Mouse (Mus musculus): ENCODE data around the gene Slc25a31. TPM values are rescaled to one million over a fixed set of nuclear protein-coding genes. Genes with fewer than 3 reads are reported as not detected.
A peak's percentile ranks its signal among the peaks of the same experiment; 100 is the strongest.

Gene Slc25a31
- polyA plus RNA-seq, 1 experiment from 2014 or later, result not detected

DNA sequence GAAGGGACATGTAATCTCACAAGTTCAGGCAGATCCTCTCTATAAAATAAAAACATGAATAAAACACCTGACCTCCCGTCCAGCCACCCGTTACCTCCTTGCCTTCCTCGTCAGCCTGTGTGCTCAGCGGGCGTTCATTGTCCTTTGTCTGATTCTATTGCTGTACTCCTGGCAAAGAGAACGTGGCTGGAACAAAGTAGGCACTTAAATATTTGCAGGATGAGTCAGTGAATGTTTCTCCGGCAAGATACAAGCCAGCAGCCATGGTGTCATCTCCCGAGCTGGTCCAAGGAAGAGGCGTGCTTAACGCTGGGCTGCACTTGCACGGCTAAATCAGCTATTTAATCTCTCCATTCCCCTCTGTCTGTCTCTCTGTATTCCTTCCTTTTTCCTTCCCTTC lies 26.3 kb upstream of the Slc25a31 start:
- Histone ChIP-seq H3K4me1 (ENCODE audit: control insufficient read depth, low read depth, low read length) (no peaks in the 10 kb centered on the region), H3K36me3 (ENCODE audit: control insufficient read depth, insufficient read depth) (no peaks in the 10 kb centered on the region), H3K9me3 (replicated peaks; ENCODE audit: control insufficient read depth, low read length) (no peaks in the 10 kb centered on the region), H3K27me3 (ENCODE audit: control insufficient read depth, insufficient read depth, low read depth, low read length) (no peaks in the 10 kb centered on the region), H3K4me3 (ENCODE audit: low read depth, low read length) (no peak overlapping the region), H3K27ac (ENCODE audit: low read length) (no peak overlapping the region), H3K4me2 (ENCODE audit: low read depth, low read length) (no peak overlapping the region), H3K9ac (ENCODE audit: low read depth, low read length) (no peak overlapping the region)
- ATAC-seq (ENCODE audit: low read depth), result no peak
- 63% methylated on average over 11 of the region's 11 CpGs for WGBS (ENCODE audit: insufficient replicate concordance)

GRCm38 (mm10) chr3:40683171-40683570 lies 25.5 kb upstream of the Slc25a31 start:
- Histone ChIP-seq H3K27ac (ENCODE audit: low read length) (no peak overlapping the region), H3K4me2 (ENCODE audit: low read depth, low read length) (no peak overlapping the region), H3K27me3 (ENCODE audit: control insufficient read depth, insufficient read depth, low read depth, low read length) (no peaks in the 10 kb centered on the region), H3K9me3 (replicated peaks; ENCODE audit: control insufficient read depth, low read length) (no peaks in the 10 kb centered on the region), H3K9ac (ENCODE audit: low read depth, low read length) (no peak overlapping the region), H3K4me1 (ENCODE audit: control insufficient read depth, low read depth, low read length) (no peaks in the 10 kb centered on the region), H3K36me3 (ENCODE audit: control insufficient read depth, insufficient read depth) (no peaks in the 10 kb centered on the region), H3K4me3 (ENCODE audit: low read depth, low read length) (no peak overlapping the region)
- no peak for ATAC-seq (ENCODE audit: low read depth)
- 72% methylated on average over 18 of the region's 18 CpGs for WGBS (ENCODE audit: insufficient replicate concordance)

DNA sequence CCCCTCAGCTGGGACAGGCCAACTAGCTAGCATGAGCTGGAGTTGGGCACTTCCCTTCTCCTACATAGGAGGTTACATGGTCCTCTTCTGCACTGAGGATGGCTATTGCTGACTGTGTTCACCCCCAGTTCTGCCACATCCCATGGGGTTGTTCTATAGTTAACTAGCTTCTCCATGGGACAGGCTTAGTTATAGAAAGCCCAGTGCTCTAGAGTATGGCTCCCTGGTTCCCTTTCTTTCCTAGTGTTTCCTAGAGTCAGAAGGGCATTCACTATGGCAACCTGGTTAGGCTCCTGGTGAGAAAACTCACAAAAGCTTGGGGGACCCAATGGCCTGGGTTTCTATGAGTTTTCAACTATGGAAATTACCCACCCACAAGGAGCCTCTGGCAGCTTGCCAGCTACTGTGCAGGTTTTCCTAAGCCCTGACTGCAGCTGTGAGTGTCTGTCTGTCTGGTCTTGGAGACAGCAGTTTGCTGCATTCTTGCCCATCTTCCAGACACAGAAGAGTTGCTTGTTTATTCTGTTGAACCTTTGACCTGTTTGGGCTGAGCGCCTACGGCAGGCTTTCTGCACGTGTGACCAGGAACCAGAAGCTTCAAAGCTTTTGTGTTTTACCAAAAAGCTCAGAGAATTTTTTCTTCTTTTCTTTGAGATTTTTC lies 22.7 kb upstream of the Slc25a31 start:
- no peak overlapping the region for H3K4me3 ChIP-seq (ENCODE audit: low read depth, low read length)

GRCm38 (mm10) chr3:40686836-40687235 lies 21.8 kb upstream of the Slc25a31 start:
- Histone ChIP-seq H3K36me3 (ENCODE audit: control insufficient read depth, insufficient read depth) (no peaks in the 10 kb centered on the region), H3K4me3 (ENCODE audit: low read depth, low read length) (no peak overlapping the region), H3K9me3 (replicated peaks; ENCODE audit: control insufficient read depth, low read length) (no peaks in the 10 kb centered on the region), H3K27ac (ENCODE audit: low read length) (no peak overlapping the region), H3K4me2 (ENCODE audit: low read depth, low read length) (no peak overlapping the region), H3K27me3 (ENCODE audit: control insufficient read depth, insufficient read depth, low read depth, low read length) (no peaks in the 10 kb centered on the region), H3K4me1 (ENCODE audit: control insufficient read depth, low read depth, low read length) (no peaks in the 10 kb centered on the region), H3K9ac (ENCODE audit: low read depth, low read length) (no peak overlapping the region)
- whole genome bisulfite sequencing (ENCODE audit: insufficient replicate concordance), result 63% methylated on average over 9 of the region's 9 CpGs
- ATAC-seq (ENCODE audit: low read depth), result no peak

More for the DNA sequence above, 22.7 kb upstream of the Slc25a31 start:
- Histone ChIP-seq H3K27me3 (ENCODE audit: control insufficient read depth, insufficient read depth, low read depth, low read length) (no peaks in the 10 kb centered on the region), H3K9me3 (replicated peaks; ENCODE audit: control insufficient read depth, low read length) (no peaks in the 10 kb centered on the region), H3K4me2 (ENCODE audit: low read depth, low read length) (no peak overlapping the region), H3K27ac (ENCODE audit: low read length) (no peak overlapping the region), H3K4me1 (ENCODE audit: control insufficient read depth, low read depth, low read length) (no peaks in the 10 kb centered on the region), H3K36me3 (ENCODE audit: control insufficient read depth, insufficient read depth) (no peaks in the 10 kb centered on the region), H3K9ac (ENCODE audit: low read depth, low read length) (no peak overlapping the region)
- 59% methylated on average over 3 of the region's 3 CpGs for WGBS (ENCODE audit: insufficient replicate concordance)
- no peak for ATAC-seq (ENCODE audit: low read depth)

DNA sequence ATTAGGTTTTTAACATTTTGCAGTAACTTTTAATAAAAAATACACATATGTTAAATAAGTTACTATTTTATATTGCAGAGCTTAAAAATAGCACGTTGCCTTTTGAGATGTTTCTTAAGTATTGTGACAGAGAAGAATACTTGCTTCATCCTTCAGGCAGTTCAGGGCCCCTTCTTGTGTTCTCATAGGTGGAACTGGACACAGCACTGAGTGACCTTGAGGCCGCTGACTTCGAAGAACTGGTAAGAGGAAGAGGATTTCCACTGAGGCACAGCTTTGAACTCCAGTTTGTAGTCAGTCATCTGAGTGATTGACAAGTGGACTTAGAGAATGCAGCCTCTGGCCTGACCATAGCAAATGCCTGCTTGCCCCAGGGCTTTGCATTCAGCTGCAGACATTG lies 21.1 kb upstream of the Slc25a31 start:
- ATAC-seq (ENCODE audit: low read depth), result no peak
- H3K4me1 ChIP-seq (ENCODE audit: control insufficient read depth, low read depth, low read length), result no peaks in the 10 kb centered on the region
- H3K36me3 ChIP-seq (ENCODE audit: control insufficient read depth, insufficient read depth), result no peaks in the 10 kb centered on the region
- WGBS (ENCODE audit: insufficient replicate concordance), result 69% methylated on average over 3 of the region's 3 CpGs
- no peaks in the 10 kb centered on the region for H3K27me3 ChIP-seq (ENCODE audit: control insufficient read depth, insufficient read depth, low read depth, low read length)
- no peaks in the 10 kb centered on the region for H3K9me3 ChIP-seq (replicated peaks; ENCODE audit: control insufficient read depth, low read length)
- H3K27ac ChIP-seq (ENCODE audit: low read length), result no peak overlapping the region
- no peak overlapping the region for H3K4me2 ChIP-seq (ENCODE audit: low read depth, low read length)
- no peak overlapping the region for H3K4me3 ChIP-seq (ENCODE audit: low read depth, low read length)
- no peak overlapping the region for H3K9ac ChIP-seq (ENCODE audit: low read depth, low read length)

GRCm38 (mm10) chr3:40691566-40691965 lies 17.1 kb upstream of the Slc25a31 start:
- no peaks in the 10 kb centered on the region for H3K36me3 ChIP-seq (ENCODE audit: control insufficient read depth, insufficient read depth)
- ATAC-seq (ENCODE audit: low read depth), result no peak
- no peaks in the 10 kb centered on the region for H3K9me3 ChIP-seq (replicated peaks; ENCODE audit: control insufficient read depth, low read length)
- H3K4me3 ChIP-seq (ENCODE audit: low read depth, low read length), result no peak overlapping the region
- H3K4me1 ChIP-seq (ENCODE audit: control insufficient read depth, low read depth, low read length), result no peaks in the 10 kb centered on the region
- no peaks in the 10 kb centered on the region for H3K27me3 ChIP-seq (ENCODE audit: control insufficient read depth, insufficient read depth, low read depth, low read length)
- 71% methylated on average over 6 of the region's 6 CpGs for WGBS (ENCODE audit: insufficient replicate concordance)
- no peak overlapping the region for H3K9ac ChIP-seq (ENCODE audit: low read depth, low read length)
- H3K4me2 ChIP-seq (ENCODE audit: low read depth, low read length), result no peak overlapping the region
- no peak overlapping the region for H3K27ac ChIP-seq (ENCODE audit: low read length)

DNA sequence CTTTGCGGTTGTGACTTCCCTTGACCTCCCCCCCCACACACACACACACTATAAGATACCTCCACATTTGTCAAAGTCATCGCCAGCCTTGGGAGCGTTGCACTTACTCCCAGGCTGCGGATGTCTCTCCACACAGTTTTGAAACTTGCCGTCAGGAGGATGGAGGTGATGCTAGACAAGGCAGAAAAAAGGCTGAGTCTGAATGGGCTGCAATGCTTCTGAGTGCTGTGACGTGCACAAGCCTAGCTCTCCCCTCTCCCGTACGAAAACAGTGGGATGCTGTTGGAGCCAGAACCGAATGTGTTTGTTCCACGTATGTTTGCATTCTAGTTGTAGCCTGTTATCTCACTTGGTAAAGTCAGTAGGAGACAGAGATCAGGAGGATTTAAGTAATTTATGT lies 15.2 kb upstream of the Slc25a31 start:
- no peak overlapping the region for H3K27ac ChIP-seq (ENCODE audit: low read length)
- H3K4me1 ChIP-seq (ENCODE audit: control insufficient read depth, low read depth, low read length), result no peaks in the 10 kb centered on the region
- WGBS (ENCODE audit: insufficient replicate concordance), result 70% methylated on average over 10 of the region's 10 CpGs
- H3K9me3 ChIP-seq (replicated peaks; ENCODE audit: control insufficient read depth, low read length), result no peaks in the 10 kb centered on the region
- H3K9ac ChIP-seq (ENCODE audit: low read depth, low read length), result no peak overlapping the region
- H3K36me3 ChIP-seq (ENCODE audit: control insufficient read depth, insufficient read depth), result no peaks in the 10 kb centered on the region
- ATAC-seq (ENCODE audit: low read depth), result no peak
- H3K4me2 ChIP-seq (ENCODE audit: low read depth, low read length), result no peak overlapping the region
- H3K4me3 ChIP-seq (ENCODE audit: low read depth, low read length), result no peak overlapping the region
- H3K27me3 ChIP-seq (ENCODE audit: control insufficient read depth, insufficient read depth, low read depth, low read length), result no peaks in the 10 kb centered on the region

GRCm38 (mm10) chr3:40693960-40694359 lies 14.7 kb upstream of the Slc25a31 start:
- Histone ChIP-seq H3K9me3 (replicated peaks; ENCODE audit: control insufficient read depth, low read length) (no peaks in the 10 kb centered on the region), H3K9ac (ENCODE audit: low read depth, low read length) (no peak overlapping the region), H3K27me3 (ENCODE audit: control insufficient read depth, insufficient read depth, low read depth, low read length) (no peaks in the 10 kb centered on the region), H3K4me2 (ENCODE audit: low read depth, low read length) (no peak overlapping the region), H3K27ac (ENCODE audit: low read length) (no peak overlapping the region), H3K4me3 (ENCODE audit: low read depth, low read length) (no peak overlapping the region), H3K36me3 (ENCODE audit: control insufficient read depth, insufficient read depth) (no peaks in the 10 kb centered on the region), H3K4me1 (ENCODE audit: control insufficient read depth, low read depth, low read length) (no peaks in the 10 kb centered on the region)
- 45% methylated on average over 7 of the region's 7 CpGs for WGBS (ENCODE audit: insufficient replicate concordance)
- no peak for ATAC-seq (ENCODE audit: low read depth)

- no peaks in the 10 kb centered on the region for H3K4me1 ChIP-seq (ENCODE audit: control insufficient read depth, low read depth, low read length)
- WGBS (ENCODE audit: insufficient replicate concordance), result 13% methylated on average over 2 of the region's 2 CpGs
- peak; percentile 55 for ATAC-seq (ENCODE audit: low read depth)
- no peak overlapping the region for H3K4me3 ChIP-seq (ENCODE audit: low read depth, low read length)
- no peaks in the 10 kb centered on the region for H3K27me3 ChIP-seq (ENCODE audit: control insufficient read depth, insufficient read depth, low read depth, low read length)
- no peaks in the 10 kb centered on the region for H3K9me3 ChIP-seq (replicated peaks; ENCODE audit: control insufficient read depth, low read length)
- no peak overlapping the region for H3K4me2 ChIP-seq (ENCODE audit: low read depth, low read length)
- H3K36me3 ChIP-seq (ENCODE audit: control insufficient read depth, insufficient read depth), result no peaks in the 10 kb centered on the region
- no peak overlapping the region for H3K27ac ChIP-seq (ENCODE audit: low read length)
- H3K9ac ChIP-seq (ENCODE audit: low read depth, low read length), result no peak overlapping the region
Observed at GRCm38 (mm10) chr3:40694438-40694837, 14.2 kb upstream of the Slc25a31 start.
